Mouse (Mus musculus) lung, postnatal 0 days (tissue): ENCODE results near the gene Fam92b.

Experiments
- CTCF ChIP-seq: IDR thresholded peaks from 2 replicates; pipeline ENCODE4 v1.5.1; 2016; ENCODE audit warnings: antibody characterized with exemption, mild to moderate bottlenecking
- EP300 ChIP-seq: IDR thresholded peaks from 2 replicates; pipeline ENCODE4 v1.6.1; 2016; ENCODE audit warnings: antibody characterized with exemption, mild to moderate bottlenecking, control low read depth

- TF ChIP-seq EP300 (no peak), CTCF (0 out of 2 replicates have a peak, but pooled peaks have one; percentile 1)
These were observed 4.7 kb upstream of the Fam92b start for GRCm38 (mm10) chr8:120181861-120182414.
